Mouse (Mus musculus) stomach, adult 2 months (tissue): ENCODE measurements around the gene Ranbp2. TPM values are rescaled to one million over a fixed set of nuclear protein-coding genes. Genes with fewer than 3 reads are reported as not detected.

Experiments
- polyA plus RNA-seq: library from polyadenylated mRNA; depleted of rRNA; stranded (reverse); fragments of >200 nt; gene quantifications from 2 replicates; pipeline ENCODE4 v1.2.3, GENCODE M21; 2012; rRNA removed

Ranbp2 gene
- polyA plus RNA-seq = 0.13 and 0.42 TPM in 2 replicates

GRCm38 (mm10) chr10:58446384-58447279 lies at the start of gene Ranbp2:
Gene Ranbp2 (plus strand): TSS chr10:58446920.

GRCm38 (mm10) chr10:58497320-58498284 lies 50.9 kb downstream of the Ranbp2 start, which contains the start of gene Ccdc138:
Gene Ccdc138 (plus strand): TSS chr10:58497948.

Other genes starting within 250 kb of the Ranbp2 start
- gene AW822073, start 222.0 kb upstream of the Ranbp2 start, polyA plus RNA-seq = 0.17 TPM in 1 of 2 replicates, not detected in the other
- gene Duxf3, start 214.2 kb upstream of the Ranbp2 start, polyA plus RNA-seq = not detected in 2 replicates
- not detected in 2 replicates for gene Gm4981, start 210.2 kb upstream of the Ranbp2 start, polyA plus RNA-seq
- 1.6 and 2.2 TPM in 2 replicates for gene Gcc2, start 191.4 kb upstream of the Ranbp2 start, polyA plus RNA-seq
- 0.70 and 2.1 TPM in 2 replicates for gene Lims1, start 123.5 kb upstream of the Ranbp2 start, polyA plus RNA-seq
- 0.03 TPM in 1 of 2 replicates, not detected in the other for gene Ccdc138, start 51.0 kb downstream of the Ranbp2 start, polyA plus RNA-seq
- gene Edar, start 228.7 kb downstream of the Ranbp2 start, polyA plus RNA-seq = 0.18 and 0.35 TPM in 2 replicates